Mouse (Mus musculus): ENCODE results near the gene Plk5. TPM values are rescaled to one million over a fixed set of nuclear protein-coding genes. Genes with fewer than 3 reads are reported as not detected.
A peak's percentile ranks its signal among the peaks of the same experiment; 100 is the strongest.

Gene Plk5
- polyA plus RNA-seq, 1 experiment from 2014 or later: 1.2 TPM

DNA sequence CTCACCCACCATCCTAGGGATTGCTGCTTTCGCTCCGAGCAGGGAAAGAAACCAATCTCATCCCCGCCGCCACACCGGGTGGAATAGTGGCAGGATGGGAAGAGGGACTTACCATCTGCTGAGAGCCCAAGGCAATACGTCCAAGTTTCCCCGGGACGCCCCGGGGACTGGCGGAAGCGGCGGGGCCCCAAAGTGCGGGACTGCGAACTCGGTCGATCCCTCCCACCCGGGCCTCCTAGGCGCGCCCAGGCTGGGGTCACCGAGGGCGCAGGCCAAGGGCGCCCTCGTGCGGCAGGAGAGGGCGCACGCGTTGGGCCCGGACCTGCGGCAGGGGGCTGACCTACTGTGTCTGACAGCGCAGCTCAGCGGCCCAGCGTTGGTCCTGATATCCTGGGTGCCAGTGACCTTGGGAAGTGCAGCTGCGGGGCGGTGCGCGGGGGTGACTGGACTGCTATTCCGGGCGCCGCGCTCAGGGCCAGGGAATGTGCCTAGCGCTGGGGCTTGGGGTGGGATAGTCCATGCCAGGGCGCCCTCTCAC, 7.9 kb upstream of the Plk5 start, which contains the start of gene Adamtsl5:
Adamtsl5 (minus strand) TSS at position 169 of the 538 bp plus-strand sequence.
- Histone ChIP-seq H3K9ac (no peak within 1 kb of the TSS), H3K4me3 (no peak within 1 kb of the TSS), H3K36me3 (no peaks in the 10 kb centered on the region), H3K9me3 (no peaks in the 10 kb centered on the region), H3K27me3 (peaks cover 100% of the 10 kb centered on the region), H3K4me1 (replicated peaks) (peaks cover 30% of the 10 kb centered on the region), H3K4me2 (peak within 1 kb of the TSS; percentile 25), H3K27ac (no peak within 1 kb of the TSS)
- WGBS: under 1% methylated on average over 42 of the region's 42 CpGs
- no peak for ATAC-seq (ENCODE audit: low FRiP score)

DNA sequence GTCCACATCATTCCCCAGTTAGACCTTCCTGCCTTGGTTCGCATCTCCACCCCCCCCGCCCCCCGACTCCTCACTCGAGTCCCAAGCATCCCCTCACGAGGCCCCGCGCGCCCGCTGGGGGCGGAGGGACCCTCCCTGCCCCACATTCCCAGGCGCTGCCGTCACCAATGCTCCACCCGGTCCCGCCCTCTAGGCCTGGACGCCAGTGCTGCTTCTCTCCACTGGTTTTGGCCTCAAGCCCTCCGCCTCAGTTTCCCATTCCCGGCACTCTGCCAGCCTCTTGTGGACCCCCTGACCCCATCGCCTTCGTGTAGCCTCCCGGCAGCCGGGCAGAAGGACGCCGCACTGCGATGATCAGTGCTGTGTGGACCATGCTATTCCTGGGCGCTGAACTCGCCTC, 7.3 kb upstream of the Plk5 start:
- peaks cover 24% of the 10 kb centered on the region for H3K4me1 ChIP-seq (replicated peaks)
- H3K27ac ChIP-seq: no peak overlapping the region
- H3K9me3 ChIP-seq: no peaks in the 10 kb centered on the region
- no peak overlapping the region for H3K9ac ChIP-seq
- peak overlapping the region; percentile 25; the same call in 1 of the 2 replicates for H3K4me2 ChIP-seq
- no peaks in the 10 kb centered on the region for H3K36me3 ChIP-seq
- no peak for ATAC-seq (ENCODE audit: low FRiP score)
- peaks cover 100% of the 10 kb centered on the region for H3K27me3 ChIP-seq
- no peak overlapping the region for H3K4me3 ChIP-seq
- WGBS: 12% methylated on average over 26 of the region's 26 CpGs

DNA sequence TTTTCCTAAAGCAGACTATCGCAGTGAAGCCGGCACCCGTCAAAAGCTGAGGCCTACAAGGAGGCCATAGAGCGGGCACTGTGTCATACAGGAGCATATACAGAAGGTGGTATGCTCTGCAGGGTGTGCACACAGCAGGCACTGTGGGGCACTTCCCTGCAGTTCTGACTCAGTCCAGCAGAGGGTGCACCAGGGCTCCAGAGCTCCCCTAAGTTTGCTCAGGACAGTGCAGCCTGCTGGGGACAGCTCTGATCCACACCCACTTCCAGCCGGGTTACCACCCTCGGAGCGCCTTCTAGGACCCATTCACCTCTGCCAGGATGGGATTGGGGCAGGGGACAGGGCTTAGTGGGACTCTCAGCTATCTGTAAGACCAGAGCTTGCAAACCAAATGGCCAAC, 6.0 kb upstream of the Plk5 start:
- ATAC-seq (ENCODE audit: low FRiP score): peak; percentile 69
- Histone ChIP-seq H3K4me2 (no peak overlapping the region), H3K4me1 (replicated peaks) (peaks cover 19% of the 10 kb centered on the region), H3K9me3 (no peaks in the 10 kb centered on the region), H3K9ac (no peak overlapping the region), H3K27me3 (peaks cover 100% of the 10 kb centered on the region), H3K36me3 (no peaks in the 10 kb centered on the region), H3K4me3 (no peak overlapping the region), H3K27ac (no peak overlapping the region)
- WGBS: 3% methylated on average over 7 of the region's 7 CpGs

DNA sequence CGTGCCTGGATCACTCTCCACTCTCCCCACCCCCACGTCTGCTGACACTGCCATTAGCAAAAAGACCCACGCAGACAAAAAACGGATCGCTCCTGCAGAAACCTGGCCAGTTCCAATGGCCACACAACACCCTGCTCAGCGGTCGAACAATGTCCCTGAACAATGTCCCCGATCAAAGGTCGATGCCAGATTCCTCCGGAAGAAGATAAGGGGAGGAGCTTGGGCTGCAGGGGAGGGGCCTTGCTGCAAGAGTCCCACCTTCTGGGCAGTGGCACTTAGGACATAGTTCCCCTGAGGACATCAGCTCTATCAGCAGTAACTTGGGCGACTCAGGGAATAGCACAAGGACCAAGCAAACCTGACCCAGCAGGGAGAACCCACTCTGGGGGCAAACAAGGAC, 4.4 kb upstream of the Plk5 start:
- peaks cover 30% of the 10 kb centered on the region for H3K4me1 ChIP-seq (replicated peaks)
- no peak for ATAC-seq (ENCODE audit: low FRiP score)
- H3K9me3 ChIP-seq: no peaks in the 10 kb centered on the region
- 22% methylated on average over 11 of the region's 11 CpGs for WGBS
- no peak overlapping the region for H3K4me3 ChIP-seq
- H3K27ac ChIP-seq: no peak overlapping the region
- peaks cover 100% of the 10 kb centered on the region for H3K27me3 ChIP-seq
- H3K9ac ChIP-seq: no peak overlapping the region
- H3K4me2 ChIP-seq: no peak overlapping the region
- no peaks in the 10 kb centered on the region for H3K36me3 ChIP-seq

DNA sequence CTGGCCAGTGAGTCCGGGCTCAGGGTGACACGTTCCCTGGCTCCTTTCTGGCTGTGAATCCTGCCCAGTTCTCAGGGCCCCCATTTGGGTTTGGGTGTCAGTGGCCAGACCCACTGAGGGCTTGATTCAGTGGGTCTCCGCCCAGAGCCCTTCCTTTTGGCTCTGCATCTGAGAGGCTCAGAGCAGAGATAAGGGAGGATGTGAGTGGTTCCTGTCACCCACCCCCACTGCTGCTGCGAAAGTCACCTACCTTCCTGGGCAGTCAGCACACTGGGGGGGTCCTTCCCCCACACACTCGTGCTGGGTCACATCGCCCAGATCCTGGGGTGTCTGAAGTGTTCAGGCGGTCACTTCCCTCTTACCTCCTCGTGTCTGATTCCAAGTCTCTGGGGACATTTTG, 3.5 kb upstream of the Plk5 start:
- 67% methylated on average over 8 of the region's 8 CpGs for WGBS

DNA sequence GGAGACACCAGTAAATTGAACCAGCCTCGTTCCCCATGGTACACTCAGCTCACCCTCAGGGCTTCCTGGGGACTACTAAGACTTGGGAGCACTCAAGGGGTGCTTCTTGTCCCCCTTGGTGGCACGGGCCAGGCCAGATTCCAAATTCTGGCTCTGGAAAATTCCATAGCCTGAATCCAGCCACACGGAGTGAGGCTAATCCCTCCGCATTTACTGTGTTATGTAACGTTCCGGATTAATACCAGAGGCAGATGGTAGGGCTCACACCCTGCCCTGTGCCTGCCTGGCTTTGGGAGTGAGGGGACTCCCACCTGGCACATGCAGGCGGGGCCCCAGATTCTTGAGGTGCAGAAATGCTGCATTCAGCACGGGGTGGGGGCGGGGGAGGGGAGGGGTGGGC, 828 bp upstream of the Plk5 start:
- no peak for ATAC-seq (ENCODE audit: low FRiP score)
- Histone ChIP-seq H3K36me3 (no peaks in the 10 kb centered on the region), H3K27me3 (peaks cover 100% of the 10 kb centered on the region), H3K4me2 (no peak overlapping the region), H3K9me3 (no peaks in the 10 kb centered on the region), H3K4me3 (no peak overlapping the region), H3K9ac (no peak overlapping the region), H3K27ac (no peak overlapping the region), H3K4me1 (replicated peaks) (peaks cover 24% of the 10 kb centered on the region)
- WGBS: 10% methylated on average over 8 of the region's 9 CpGs

More for the DNA sequence above, 3.5 kb upstream of the Plk5 start:
- H3K27ac ChIP-seq: no peak overlapping the region
- no peak for ATAC-seq (ENCODE audit: low FRiP score)
- no peak overlapping the region for H3K9ac ChIP-seq
- no peaks in the 10 kb centered on the region for H3K9me3 ChIP-seq
- no peaks in the 10 kb centered on the region for H3K36me3 ChIP-seq
- peaks cover 32% of the 10 kb centered on the region for H3K4me1 ChIP-seq (replicated peaks)
- peaks cover 100% of the 10 kb centered on the region for H3K27me3 ChIP-seq
- H3K4me3 ChIP-seq: no peak overlapping the region
- no peak overlapping the region for H3K4me2 ChIP-seq

DNA sequence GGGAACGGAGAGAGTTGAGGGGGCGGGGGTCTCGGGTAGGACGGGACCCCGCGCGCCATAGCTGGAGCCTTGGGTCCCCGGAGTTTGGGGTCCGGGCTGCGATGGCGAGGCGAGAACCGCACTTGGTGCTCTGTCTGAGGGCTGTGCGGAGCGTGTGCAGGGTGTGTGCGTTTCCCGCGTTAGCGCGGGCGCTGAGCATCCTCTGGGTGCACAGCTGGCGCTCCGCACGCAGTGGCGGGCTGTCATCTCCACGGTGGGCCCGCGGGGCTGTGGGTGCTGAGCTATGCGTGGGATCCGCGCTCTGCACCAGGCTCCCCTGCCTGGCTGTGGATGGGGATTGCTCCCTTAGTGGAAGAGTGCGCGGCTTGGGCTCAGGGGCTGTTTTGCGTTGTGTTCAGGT, 478 bp downstream of the Plk5 start:
- under 1% methylated on average over 34 of the region's 34 CpGs for WGBS
- 0 out of 2 replicates have a peak, but pooled peaks have one; percentile 9 for ATAC-seq (ENCODE audit: low FRiP score)
- Histone ChIP-seq H3K4me3 (peak overlapping the region; percentile 40), H3K9ac (peak overlapping the region; percentile 63), H3K4me2 (peak overlapping the region; percentile 59), H3K9me3 (no peaks in the 10 kb centered on the region), H3K27me3 (peaks cover 95% of the 10 kb centered on the region), H3K27ac (no peak overlapping the region), H3K36me3 (no peaks in the 10 kb centered on the region), H3K4me1 (replicated peaks) (peaks cover 24% of the 10 kb centered on the region)

DNA sequence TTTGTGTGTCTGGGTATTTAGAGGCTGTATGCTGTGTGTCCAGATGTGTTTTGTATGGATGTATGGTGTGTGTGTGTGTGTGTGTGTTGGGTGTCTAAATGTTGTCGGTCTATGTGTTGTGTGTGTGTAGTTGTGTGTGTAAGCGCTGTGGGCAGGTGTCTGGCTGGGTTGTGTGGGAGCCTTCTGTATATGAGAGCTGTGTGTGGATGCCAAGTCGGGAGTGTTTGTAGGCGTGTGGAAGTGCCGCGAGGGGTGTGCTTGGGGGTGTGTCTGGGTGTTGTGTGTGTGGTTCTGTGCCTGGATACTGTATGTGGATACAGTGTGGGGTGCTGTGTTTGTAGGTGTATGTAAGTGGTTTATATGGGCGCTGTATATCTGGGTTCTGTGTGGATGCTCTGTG, 1.1 kb downstream of the Plk5 start:
- peaks cover 90% of the 10 kb centered on the region for H3K27me3 ChIP-seq
- H3K4me3 ChIP-seq: peak overlapping the region; percentile 31
- no peaks in the 10 kb centered on the region for H3K36me3 ChIP-seq
- 0 out of 2 replicates have a peak overlapping the region, but pooled peaks have one; percentile 35 for H3K9ac ChIP-seq
- WGBS: 34% methylated on average over 7 of the region's 7 CpGs
- peak overlapping the region; percentile 46 for H3K4me2 ChIP-seq
- H3K9me3 ChIP-seq: no peaks in the 10 kb centered on the region
- ATAC-seq (ENCODE audit: low FRiP score): no peak
- H3K4me1 ChIP-seq (replicated peaks): peaks cover 24% of the 10 kb centered on the region
- H3K27ac ChIP-seq: no peak overlapping the region

DNA sequence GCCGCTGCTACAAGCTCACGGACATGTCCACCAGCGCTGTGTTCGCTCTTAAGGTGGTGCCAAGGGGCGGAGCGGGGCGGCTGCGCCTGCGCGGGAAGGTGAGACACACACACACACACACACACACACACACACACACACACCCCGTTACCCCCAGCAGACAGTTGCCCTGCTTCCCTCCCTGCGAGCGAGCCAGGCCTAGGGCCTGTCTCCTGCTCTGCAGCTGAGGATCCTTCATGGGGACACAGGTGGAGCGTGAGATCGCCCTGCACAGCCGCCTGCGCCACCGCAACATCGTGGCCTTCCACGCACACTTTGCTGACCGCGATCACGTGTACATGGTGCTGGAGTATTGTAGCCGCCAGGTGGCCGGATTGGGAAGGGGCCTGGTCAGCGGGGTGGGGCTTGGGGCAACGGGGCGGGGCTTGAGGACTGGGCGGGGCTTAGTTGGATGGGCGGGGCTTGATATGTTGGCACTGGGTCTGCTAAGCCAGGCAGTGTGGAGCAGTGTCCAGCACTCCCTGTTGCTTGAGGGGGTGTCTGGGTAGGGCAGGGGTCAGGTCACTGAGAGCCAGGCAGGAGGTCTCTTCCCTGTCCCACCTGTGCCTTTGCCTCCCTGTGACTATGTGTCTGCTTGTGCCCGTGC, 1.9 kb downstream of the Plk5 start:
- ATAC-seq (ENCODE audit: low FRiP score): peak; percentile 40; the same call in 1 of the 2 replicates
- WGBS: 8% methylated on average over 27 of the region's 31 CpGs
- peaks cover 24% of the 10 kb centered on the region for H3K4me1 ChIP-seq (replicated peaks)
- H3K27me3 ChIP-seq: peaks cover 90% of the 10 kb centered on the region
- no peak overlapping the region for H3K27ac ChIP-seq
- no peaks in the 10 kb centered on the region for H3K9me3 ChIP-seq
- peak overlapping the region; percentile 46 for H3K4me2 ChIP-seq
- peak overlapping the region; percentile 31 for H3K4me3 ChIP-seq
- H3K36me3 ChIP-seq: no peaks in the 10 kb centered on the region
- H3K9ac ChIP-seq: peak overlapping the region; percentile 35; the same call in 1 of the 2 replicates

DNA sequence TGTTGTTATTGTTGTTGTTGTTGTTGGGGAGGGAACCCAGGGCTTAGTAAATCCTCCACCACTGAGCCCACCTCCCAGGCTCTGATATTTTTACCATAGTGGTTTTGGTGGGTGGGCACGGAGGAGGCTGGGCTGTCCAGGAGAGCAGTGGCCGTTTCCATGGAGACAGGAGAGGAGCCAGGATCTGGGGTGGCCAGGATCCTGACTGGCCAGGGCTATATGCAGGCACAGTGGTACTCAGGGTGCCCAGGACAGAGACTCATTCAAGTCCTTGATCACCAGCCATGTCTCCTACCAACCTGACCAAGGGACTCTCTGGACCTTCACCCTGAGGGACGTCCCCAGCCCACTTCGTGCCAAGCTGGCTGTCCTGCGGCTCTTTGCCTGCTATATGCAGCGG, 7.5 kb downstream of the Plk5 start:
- Histone ChIP-seq H3K36me3 (no peaks in the 10 kb centered on the region), H3K9me3 (no peaks in the 10 kb centered on the region), H3K9ac (0 out of 2 replicates have a peak overlapping the region, but pooled peaks have one; percentile 2), H3K4me3 (no peak overlapping the region), H3K27me3 (peaks cover 74% of the 10 kb centered on the region), H3K4me2 (no peak overlapping the region), H3K4me1 (replicated peaks) (peaks cover 8% of the 10 kb centered on the region), H3K27ac (no peak overlapping the region)
- 41% methylated on average over 6 of the region's 6 CpGs for WGBS
- ATAC-seq (ENCODE audit: low FRiP score): no peak

DNA sequence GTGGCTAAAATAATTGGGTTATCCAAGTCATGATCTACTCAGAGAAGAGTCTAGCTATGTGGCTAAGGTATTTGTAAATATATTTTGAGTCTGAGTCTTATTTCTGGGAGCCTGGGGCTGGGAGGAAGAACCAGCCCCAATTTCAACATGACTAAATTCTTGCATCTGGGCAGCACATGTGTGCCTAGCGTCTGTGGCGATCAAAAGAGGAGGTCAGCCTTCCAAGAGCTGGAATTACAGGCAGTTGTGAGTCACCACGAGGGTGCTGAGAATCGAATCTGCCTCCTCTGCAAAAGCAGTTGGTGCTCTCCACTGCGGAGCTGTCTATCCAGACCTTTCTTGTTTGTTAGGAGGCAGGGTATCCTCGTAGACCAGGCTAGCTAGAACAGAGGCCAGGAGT, 9.5 kb downstream of the Plk5 start:
- no peaks in the 10 kb centered on the region for H3K36me3 ChIP-seq
- H3K4me1 ChIP-seq (replicated peaks): peaks cover 8% of the 10 kb centered on the region
- WGBS: 68% methylated on average over 6 of the region's 6 CpGs
- H3K27me3 ChIP-seq: peaks cover 57% of the 10 kb centered on the region
- H3K9ac ChIP-seq: no peak overlapping the region
- no peak overlapping the region for H3K4me3 ChIP-seq
- no peaks in the 10 kb centered on the region for H3K9me3 ChIP-seq
- no peak overlapping the region for H3K4me2 ChIP-seq
- no peak overlapping the region for H3K27ac ChIP-seq
- no peak for ATAC-seq (ENCODE audit: low FRiP score)

DNA sequence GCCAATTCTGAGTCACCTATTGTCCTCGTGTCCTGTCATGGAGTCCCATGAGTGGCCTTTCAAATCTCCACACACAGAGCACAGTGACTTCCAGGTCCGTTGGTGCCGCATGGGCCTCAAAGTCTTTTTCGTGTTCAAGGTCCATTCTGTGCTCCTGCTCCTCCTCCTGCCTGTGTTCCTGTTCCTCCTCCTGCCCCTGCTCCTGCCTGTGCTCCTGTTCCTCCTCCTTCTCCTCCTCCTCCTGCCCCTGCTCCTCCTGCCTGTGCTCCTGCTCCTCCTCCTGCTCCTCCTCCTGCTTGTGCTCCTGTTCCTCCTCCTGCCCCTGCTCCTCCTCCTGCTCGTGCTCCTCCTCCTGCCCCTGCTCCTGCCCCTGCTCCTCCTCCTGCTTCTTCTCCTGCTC, 11.7 kb downstream of the Plk5 start:
- Histone ChIP-seq H3K4me1 (replicated peaks) (peaks cover 18% of the 10 kb centered on the region), H3K27ac (no peak overlapping the region), H3K9me3 (no peaks in the 10 kb centered on the region), H3K9ac (no peak overlapping the region), H3K4me3 (no peak overlapping the region), H3K36me3 (no peaks in the 10 kb centered on the region), H3K4me2 (no peak overlapping the region), H3K27me3 (peaks cover 54% of the 10 kb centered on the region)
- ATAC-seq (ENCODE audit: low FRiP score): no peak
- WGBS: 64% methylated on average over 5 of the region's 5 CpGs

DNA sequence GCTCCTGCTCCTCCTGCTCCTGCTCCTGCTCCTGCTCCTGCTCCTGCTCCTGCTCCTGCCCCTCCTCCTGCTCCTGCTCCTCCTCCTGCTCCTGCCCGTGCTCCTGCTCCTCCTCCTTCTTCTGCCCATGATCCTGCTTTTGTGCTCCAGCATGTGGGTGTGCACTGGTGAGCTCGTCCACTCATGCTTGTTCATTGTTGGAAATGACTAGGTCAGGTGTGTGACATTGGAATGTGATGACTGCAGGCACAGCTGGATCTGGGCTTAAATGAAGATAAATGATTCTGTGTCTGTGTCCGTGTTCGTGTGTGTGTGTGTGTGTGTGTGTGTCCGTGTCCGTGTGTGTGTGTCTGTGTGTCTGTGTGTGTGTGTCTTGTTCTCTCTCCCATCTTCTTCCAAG, 12.1 kb downstream of the Plk5 start:
- H3K4me3 ChIP-seq: no peak overlapping the region
- H3K27me3 ChIP-seq: peaks cover 53% of the 10 kb centered on the region
- peaks cover 18% of the 10 kb centered on the region for H3K4me1 ChIP-seq (replicated peaks)
- no peak overlapping the region for H3K9ac ChIP-seq
- no peak overlapping the region for H3K27ac ChIP-seq
- no peak for ATAC-seq (ENCODE audit: low FRiP score)
- H3K4me2 ChIP-seq: no peak overlapping the region
- WGBS: 93% methylated on average over 6 of the region's 6 CpGs
- H3K9me3 ChIP-seq: no peaks in the 10 kb centered on the region
- no peaks in the 10 kb centered on the region for H3K36me3 ChIP-seq

Measured in hindbrain, embryonic 13.5 days (tissue).